ENCODE assay signal across 16 mouse cellular contexts in genomic region chr12:105075496-105075895, GRCm38 (mm10). TPM values are rescaled to one million over a fixed set of nuclear protein-coding genes. Genes with fewer than 3 reads are reported as not detected.
DNase-seq lines count a peak whose midpoint lies in the region; ATAC-seq and TF ChIP-seq lines count a peak whose summit lies in the region.
"Had no signal": no experiment of that assay in that cellular context is flagged by ENCODE, and none has a peak within 500 bp of the region (broad histone marks: within the 10 kb centered on the region; RNA-seq: fewer than 3 reads in every experiment).

No protein-coding gene starts in this region.

- H3K36me3 ChIP-seq in kidney, embryonic 14.5 days (ENCODE audit: control insufficient read depth, insufficient read depth, low read length) = no peaks in the 10 kb centered on the region
- H3K36me3 ChIP-seq in kidney, adult 2 months (ENCODE audit: control insufficient read depth, insufficient read depth, low read length) = no peaks in the 10 kb centered on the region
- H3K36me3 ChIP-seq in midbrain, embryonic 10.5 days = no peaks in the 10 kb centered on the region
- H3K36me3 ChIP-seq: limb, embryonic 13.5 days; liver, embryonic 15.5 days had no signal

- H3K27me3 ChIP-seq in kidney, embryonic 14.5 days (ENCODE audit: control insufficient read depth, insufficient read depth, low read length) = no peaks in the 10 kb centered on the region
- H3K27me3 ChIP-seq in kidney, adult 2 months (replicated peaks; ENCODE audit: control insufficient read depth, insufficient read depth, low read length) = no peaks in the 10 kb centered on the region
- H3K27me3 ChIP-seq in midbrain, embryonic 10.5 days (ENCODE audit: low read depth, poor library complexity, severe bottlenecking) = 0 out of 2 replicates have a peak, but pooled peaks cover 6% of the 10 kb centered on the region
- H3K27me3 ChIP-seq: limb, embryonic 13.5 days; liver, embryonic 15.5 days had no signal

- H3K4me2 ChIP-seq in kidney, embryonic 14.5 days (replicated peaks; ENCODE audit: low read depth, low read length) = no peak overlapping the region
- H3K4me2 ChIP-seq: limb, embryonic 13.5 days; liver, embryonic 15.5 days had no signal

- no peak overlapping the region for H3K27ac ChIP-seq in kidney, embryonic 14.5 days (ENCODE audit: low read depth, low read length)
- H3K27ac ChIP-seq in kidney, adult 2 months (ENCODE audit: insufficient read depth, low read depth, low read length) = no peak overlapping the region
- 0 out of 2 replicates have a peak overlapping the region, but pooled peaks have one; percentile 33 for H3K27ac ChIP-seq in midbrain, embryonic 10.5 days (replicated peaks)
- no peak overlapping the region for H3K27ac ChIP-seq in layer of hippocampus, adult 2 months
- H3K27ac ChIP-seq: left cerebral cortex, adult 2 months; limb, embryonic 13.5 days; liver, embryonic 15.5 days had no signal

- no peak overlapping the region for H3K4me3 ChIP-seq in kidney, embryonic 14.5 days (ENCODE audit: low read length)
- H3K4me3 ChIP-seq in kidney, adult 2 months (ENCODE audit: insufficient read depth, low read depth, low read length) = no peak overlapping the region
- H3K4me3 ChIP-seq in midbrain, embryonic 10.5 days = no peak overlapping the region
- no peak overlapping the region for H3K4me3 ChIP-seq in layer of hippocampus, adult 2 months
- H3K4me3 ChIP-seq: erythroblast, embryonic 14.5 days; left cerebral cortex, adult 2 months; limb, embryonic 13.5 days; liver, embryonic 15.5 days had no signal

- peak; percentile 70 to 82 for DNase-seq in cerebellum, postnatal 10 days
- no peak for DNase-seq in cerebellum, adult 8-10 months
- DNase-seq in kidney, adult 2 months = no peak
- DNase-seq in MN1 (ENCODE audit: low spot score) = peak; percentile 49
- no peak for DNase-seq in midbrain, embryonic 10.5 days (ENCODE audit: low spot score)
- no peak for DNase-seq in urinary bladder, postnatal 36 days (ENCODE audit: low spot score in 2 of 2)
- DNase-seq in layer of hippocampus, adult 2 months (ENCODE audit: low spot score in 2 of 2) = no peak
- DNase-seq: cerebellum, adult 11-12 months; lung, postnatal 14 days; right cerebral cortex, postnatal 25 days had no signal

- H3K9ac ChIP-seq in kidney, embryonic 14.5 days (ENCODE audit: low read depth, low read length) = no peak overlapping the region
- H3K9ac ChIP-seq: limb, embryonic 13.5 days; liver, embryonic 15.5 days had no signal

- no peak for TF ChIP-seq POLR2A in kidney, adult 2 months (IDR thresholded peaks at IDR 0.05; ENCODE audit: low read depth, low read length)

- TF ChIP-seq CTCF in kidney, adult 2 months (conservative IDR thresholded peaks at IDR 0.05; ENCODE audit: insufficient read depth, insufficient read length, low read depth, low read length) = no peak
- TF ChIP-seq CTCF in layer of hippocampus, adult 2 months (conservative IDR thresholded peaks at IDR 0.05) = no peak

- 0 out of 2 replicates have a peak, but pooled peaks have one; percentile 46 for ATAC-seq in kidney, embryonic 14.5 days (ENCODE audit: low FRiP score, low TSS enrichment)
- ATAC-seq: inflammation-experienced regulatory T-cells, adult 6 months had no signal

- peaks cover 4% of the 10 kb centered on the region; the same call in 1 of the 2 replicates for H3K4me1 ChIP-seq in kidney, embryonic 14.5 days (ENCODE audit: control insufficient read depth, insufficient read depth, low read length)
- no peaks in the 10 kb centered on the region for H3K4me1 ChIP-seq in kidney, adult 2 months (ENCODE audit: control insufficient read depth, insufficient read depth, low read length)
- peaks cover 14% of the 10 kb centered on the region for H3K4me1 ChIP-seq in midbrain, embryonic 10.5 days
- H3K4me1 ChIP-seq: liver, embryonic 15.5 days had no signal

- WGBS in kidney, embryonic 14.5 days = 36% methylated on average over 7 of the region's 7 CpGs
- 29% methylated on average over 7 of the region's 7 CpGs for WGBS in kidney, adult 2 months
- 73% methylated on average over 7 of the region's 7 CpGs for WGBS in midbrain, embryonic 10.5 days

- H3K9me3 ChIP-seq in kidney, embryonic 14.5 days (ENCODE audit: control insufficient read depth, low read length) = no peaks in the 10 kb centered on the region
- no peaks in the 10 kb centered on the region for H3K9me3 ChIP-seq in midbrain, embryonic 10.5 days (replicated peaks)
- H3K9me3 ChIP-seq: limb, embryonic 13.5 days; liver, embryonic 15.5 days had no signal

RNA-seq across cellular contexts. Expression of gene Glrx5, which starts 43.0 kb away (rescaled TPM):
- 161 and 195 TPM in 2 replicates for polyA plus RNA-seq in kidney, embryonic 14.5 days (2014; fragmentation: Nextera tagmentation; extraction: Ambion mirVana)
- 138 and 139 TPM in 2 replicates for polyA plus RNA-seq in kidney, adult 2 months (2012; rRNA removed)
- 217 and 246 TPM in 2 replicates for polyA plus RNA-seq in midbrain, embryonic 10.5 days (2016; fragmentation: Nextera tagmentation; extraction: Ambion mirVana)
- 10 to 100 TPM; 43.9 to 47.0 TPM for total RNA-seq in layer of hippocampus, adult 2 months (2021)

Comparison
In these comparisons a context has a peak if more than half of its experiments do, and no peak if none do; other contexts are left out.
1. DNase-seq: peak in cerebellum, postnatal 10 days (2 of 2) and MN1 (single experiment); none in cerebellum, adult 8-10 months (single experiment), kidney, adult 2 months (single experiment), midbrain, embryonic 10.5 days (single experiment), urinary bladder, postnatal 36 days (0 of 2) and layer of hippocampus, adult 2 months (0 of 2).